Mouse (Mus musculus) liver, postnatal 0 days (tissue): ENCODE measurements around the gene Hp1bp3. TPM values are rescaled to one million over a fixed set of nuclear protein-coding genes. Genes with fewer than 3 reads are reported as not detected.
A peak's percentile ranks its signal among the peaks of the same experiment; 100 is the strongest.

Experiments
- ATAC-seq: fragments of 200-750 bp; cut with Nextera tagmentation; 2 replicates; pipeline ENCODE4 v1.8.0; 2017; ENCODE audit warnings: mild to moderate bottlenecking, moderate library complexity
- DNase-seq: peaks from one replicate; pipeline ENCODE4 v3.0.0-alpha.2; 2016
- H3K27ac ChIP-seq: fragments of 300-500 bp; sonication (generic); 2 replicates; pipeline ENCODE4 v1.5.1; 2014; ENCODE audit warnings: antibody characterized with exemption, moderate library complexity, mild to moderate bottlenecking, low read depth
- H3K27me3 ChIP-seq: fragments of 300-500 bp; sonication (generic); 2 replicates; pipeline ENCODE4 v1.6.1; 2014; ENCODE audit warnings: low read length, control low read depth, mixed read lengths; ENCODE audit not compliant: insufficient read depth
- H3K36me3 ChIP-seq: fragments of 300-500 bp; sonication (generic); replicated peaks from 2 replicates; pipeline ENCODE4 v1.6.1; 2014; ENCODE audit warnings: mild to moderate bottlenecking, control low read depth, low read length, moderate library complexity, mixed read lengths; ENCODE audit not compliant: insufficient read depth
- H3K4me1 ChIP-seq: fragments of 300-500 bp; sonication (generic); 2 replicates; pipeline ENCODE4 v1.6.1; 2014; ENCODE audit warnings: antibody characterized with exemption, mild to moderate bottlenecking, control low read depth; ENCODE audit not compliant: insufficient read depth
- H3K4me2 ChIP-seq: fragments of 300-500 bp; sonication (generic); 2 replicates; pipeline ENCODE4 v1.6.1; 2014; ENCODE audit warnings: low read depth, mild to moderate bottlenecking, low read length, moderate library complexity, mixed read lengths
- H3K4me3 ChIP-seq: fragments of 300-500 bp; sonication (generic); 2 replicates; pipeline ENCODE4 v1.5.1; 2014; ENCODE audit warnings: low read depth, low read length
- H3K9ac ChIP-seq: fragments of 300-500 bp; sonication (generic); replicated peaks from 2 replicates; pipeline ENCODE4 v1.6.1; 2014; ENCODE audit warnings: mild to moderate bottlenecking, moderate library complexity
- H3K9me3 ChIP-seq: fragments of 300-500 bp; sonication (generic); 2 replicates; pipeline ENCODE4 v1.6.1; 2016; ENCODE audit warnings: mild to moderate bottlenecking, control low read depth, low read length, mixed read lengths
- CTCF ChIP-seq: sonication (generic); IDR thresholded peaks from 2 replicates; pipeline ENCODE4 v1.5.1; 2016; ENCODE audit warnings: antibody characterized with exemption, low read depth
- EP300 ChIP-seq: IDR thresholded peaks from 2 replicates; pipeline ENCODE4 v1.6.1; 2016; ENCODE audit warnings: antibody characterized with exemption, low read depth, mild to moderate bottlenecking
- WGBS: fragments of 180-500 bp; shearing (Covaris S2); extraction: QIAGEN DNeasy Blood & Tissue Kit; methylation state at CpG from one replicate; pipeline ENCODE4 v1.1.7; 2014; ENCODE audit not compliant: insufficient replicate concordance; 5-methylcytosine and 5-hydroxymethylcytosine counted together
- polyA plus RNA-seq: library from polyadenylated mRNA; unstranded; fragments of >200 nt; fragmentation: Nextera tagmentation; extraction: Ambion mirVana; gene quantifications from 2 replicates; pipeline ENCODE4 v1.2.1, GENCODE M21; 2015

The Hp1bp3 gene
- polyA plus RNA-seq, 1 experiment from 2014 or later = 43.6 TPM

- H3K4me3 ChIP-seq = peak overlapping the region; percentile 97
- peak overlapping the region; percentile 99 for H3K27ac ChIP-seq
- H3K9me3 ChIP-seq = no peaks in the 10 kb centered on the region
- TF ChIP-seq EP300 (no peak), CTCF (no peak)
- 39% methylated on average over 11 of the region's 11 CpGs for WGBS
- DNase-seq (peak; percentile 20), ATAC-seq (no peak)
- peak overlapping the region; percentile 76 for H3K4me2 ChIP-seq
- no peaks in the 10 kb centered on the region for H3K27me3 ChIP-seq
- H3K4me1 ChIP-seq = peaks cover 39% of the 10 kb centered on the region
- peaks cover 12% of the 10 kb centered on the region for H3K36me3 ChIP-seq
- peak overlapping the region; percentile 99 for H3K9ac ChIP-seq
Observed at GRCm38 (mm10) chr4:138217951-138218685, 2.0 kb downstream of the Hp1bp3 start.

- H3K27ac ChIP-seq = peak overlapping the region; percentile 99
Observed at GRCm38 (mm10) chr4:138219331-138219730, 3.2 kb downstream of the Hp1bp3 start.

GRCm38 (mm10) chr4:138220761-138221160 is 4.7 kb downstream of the Hp1bp3 start:
- no peak for TF ChIP-seq EP300
- TF ChIP-seq CTCF = no peak

More at GRCm38 (mm10) chr4:138219331-138219730, 3.2 kb downstream of the Hp1bp3 start:
- no peaks in the 10 kb centered on the region for H3K27me3 ChIP-seq
- ATAC-seq (no peak), DNase-seq (peak; percentile 21)
- no peaks in the 10 kb centered on the region for H3K9me3 ChIP-seq
- H3K36me3 ChIP-seq = peaks cover 24% of the 10 kb centered on the region
- TF ChIP-seq EP300 = no peak
- no peak for TF ChIP-seq CTCF
- peaks cover 39% of the 10 kb centered on the region for H3K4me1 ChIP-seq
- peak overlapping the region; percentile 97; the same call in 1 of the 2 replicates for H3K4me3 ChIP-seq
- WGBS = 52% methylated on average over 5 of the region's 5 CpGs
- H3K9ac ChIP-seq = no peak overlapping the region
- H3K4me2 ChIP-seq = peak overlapping the region; percentile 76

GRCm38 (mm10) chr4:138221406-138221805 is 5.3 kb downstream of the Hp1bp3 start:
- no peak overlapping the region for H3K9ac ChIP-seq
- peaks cover 32% of the 10 kb centered on the region for H3K4me1 ChIP-seq
- H3K27me3 ChIP-seq = no peaks in the 10 kb centered on the region
- no peak for DNase-seq
- no peak overlapping the region for H3K27ac ChIP-seq
- no peaks in the 10 kb centered on the region for H3K9me3 ChIP-seq
- H3K4me3 ChIP-seq = no peak overlapping the region
- no peak overlapping the region for H3K4me2 ChIP-seq
- peaks cover 44% of the 10 kb centered on the region for H3K36me3 ChIP-seq
- no peak for ATAC-seq
- 60% methylated on average over 5 of the region's 5 CpGs for WGBS
- no peak for TF ChIP-seq CTCF
- TF ChIP-seq EP300 = no peak

More at GRCm38 (mm10) chr4:138220761-138221160, 4.7 kb downstream of the Hp1bp3 start:
- ATAC-seq (no peak), DNase-seq (no peak)
- Histone ChIP-seq H3K4me1 (peaks cover 36% of the 10 kb centered on the region), H3K9ac (no peak overlapping the region), H3K4me2 (peak overlapping the region; percentile 10; the same call in 1 of the 2 replicates), H3K27me3 (no peaks in the 10 kb centered on the region), H3K9me3 (no peaks in the 10 kb centered on the region), H3K27ac (no peak overlapping the region), H3K4me3 (no peak overlapping the region), H3K36me3 (peaks cover 37% of the 10 kb centered on the region)
- 42% methylated on average over 7 of the region's 7 CpGs for WGBS

- DNase-seq (no peak), ATAC-seq (no peak)
- Histone ChIP-seq H3K9ac (no peak overlapping the region), H3K4me1 (peaks cover 32% of the 10 kb centered on the region), H3K4me3 (no peak overlapping the region), H3K27me3 (no peaks in the 10 kb centered on the region), H3K36me3 (peaks cover 52% of the 10 kb centered on the region), H3K27ac (no peak overlapping the region), H3K9me3 (no peaks in the 10 kb centered on the region), H3K4me2 (no peak overlapping the region)
- no peak for TF ChIP-seq CTCF
- TF ChIP-seq EP300 = no peak
- 67% methylated on average over 5 of the region's 5 CpGs for WGBS
Observed at GRCm38 (mm10) chr4:138222396-138222795, 6.3 kb downstream of the Hp1bp3 start.

- Histone ChIP-seq H3K4me2 (no peak overlapping the region), H3K36me3 (peaks cover 64% of the 10 kb centered on the region), H3K27me3 (no peaks in the 10 kb centered on the region), H3K4me1 (peaks cover 24% of the 10 kb centered on the region), H3K9me3 (no peaks in the 10 kb centered on the region), H3K4me3 (no peak overlapping the region), H3K9ac (no peak overlapping the region), H3K27ac (no peak overlapping the region)
- TF ChIP-seq CTCF = no peak
- TF ChIP-seq EP300 = no peak
- DNase-seq = no peak
- ATAC-seq = no peak
- WGBS = 64% methylated on average over 10 of the region's 10 CpGs
Observed at GRCm38 (mm10) chr4:138223623-138224022, 7.5 kb downstream of the Hp1bp3 start.
